Mouse (Mus musculus) heart, embryonic 13.5 days (tissue): ENCODE data around the gene Crlf2. TPM values are rescaled to one million over a fixed set of nuclear protein-coding genes. Genes with fewer than 3 reads are reported as not detected.

Source experiments
- ATAC-seq: fragments of 200-750 bp; cut with Nextera tagmentation; 2 replicates; pipeline ENCODE4 v1.8.0; 2017; ENCODE audit warnings: moderate TSS enrichment; ENCODE audit not compliant: insufficient number of reproducible peaks, low FRiP score, low TSS enrichment; ENCODE audit errors: extremely low read depth
- H3K27ac ChIP-seq: fragments of 300-500 bp; sonication (generic); replicated peaks from 2 replicates; pipeline ENCODE4 v1.5.1; 2015; ENCODE audit warnings: moderate library complexity, mild to moderate bottlenecking, inconsistent platforms
- H3K27me3 ChIP-seq: fragments of 300-500 bp; sonication (generic); replicated peaks from 2 replicates; pipeline ENCODE4 v1.6.1; 2015; ENCODE audit warnings: mild to moderate bottlenecking, inconsistent platforms
- H3K36me3 ChIP-seq: fragments of 300-500 bp; sonication (generic); 2 replicates; pipeline ENCODE4 v1.6.1; 2015; ENCODE audit warnings: mild to moderate bottlenecking, inconsistent platforms
- H3K4me1 ChIP-seq: fragments of 300-500 bp; sonication (generic); 2 replicates; pipeline ENCODE4 v1.6.1; 2015; ENCODE audit warnings: inconsistent platforms
- H3K4me2 ChIP-seq: fragments of 300-500 bp; sonication (generic); 2 replicates; pipeline ENCODE4 v1.6.1; 2015; ENCODE audit warnings: inconsistent platforms, mild to moderate bottlenecking, moderate library complexity
- H3K4me3 ChIP-seq: fragments of 300-500 bp; sonication (generic); 2 replicates; pipeline ENCODE4 v1.5.1; 2015; ENCODE audit warnings: moderate library complexity, mild to moderate bottlenecking, inconsistent platforms
- H3K9ac ChIP-seq: fragments of 300-500 bp; sonication (generic); 2 replicates; pipeline ENCODE4 v1.6.1; 2015; ENCODE audit warnings: inconsistent platforms, mild to moderate bottlenecking, moderate library complexity
- H3K9me3 ChIP-seq: fragments of 300-500 bp; sonication (generic); 2 replicates; pipeline ENCODE4 v1.6.1; 2016; ENCODE audit warnings: inconsistent platforms
- WGBS: fragments of 180-500 bp; shearing (Covaris S2); methylation state at CpG from one replicate; pipeline ENCODE4 v1.1.7; 2015; ENCODE audit warnings: mixed read lengths; 5-methylcytosine and 5-hydroxymethylcytosine counted together
- polyA plus RNA-seq: library from polyadenylated mRNA; unstranded; fragments of >200 nt; fragmentation: Nextera tagmentation; extraction: Ambion mirVana; gene quantifications from 2 replicates; pipeline ENCODE4 v1.2.1, GENCODE M21; 2015

Gene Crlf2
- polyA plus RNA-seq, 1 experiment from 2014 or later = 9.1 TPM

GRCm38 (mm10) chr5:109509679-109510078 lies 49.1 kb downstream of the Crlf2 start:
- H3K36me3 ChIP-seq = no peaks in the 10 kb centered on the region
- ATAC-seq = no peak
- no peak overlapping the region for H3K4me3 ChIP-seq
- H3K27me3 ChIP-seq = no peaks in the 10 kb centered on the region
- no peaks in the 10 kb centered on the region for H3K4me1 ChIP-seq
- H3K27ac ChIP-seq = no peak overlapping the region
- no peak overlapping the region for H3K4me2 ChIP-seq
- no peaks in the 10 kb centered on the region; the same call in 1 of the 2 replicates for H3K9me3 ChIP-seq
- no peak overlapping the region for H3K9ac ChIP-seq

- WGBS = 7% methylated on average over 1 of the region's 1 CpGs
- H3K27ac ChIP-seq = no peak overlapping the region
Observed at GRCm38 (mm10) chr5:109506729-109507128, 52.1 kb downstream of the Crlf2 start.

More at GRCm38 (mm10) chr5:109506729-109507128, 52.1 kb downstream of the Crlf2 start:
- H3K4me1 ChIP-seq = no peaks in the 10 kb centered on the region
- H3K27me3 ChIP-seq = no peaks in the 10 kb centered on the region
- no peak overlapping the region for H3K9ac ChIP-seq
- H3K4me3 ChIP-seq = no peak overlapping the region
- no peaks in the 10 kb centered on the region for H3K36me3 ChIP-seq
- H3K4me2 ChIP-seq = no peak overlapping the region
- no peak for ATAC-seq
- H3K9me3 ChIP-seq = 0 out of 2 replicates have a peak, but pooled peaks cover 3% of the 10 kb centered on the region

Other genes starting within 250 kb of the Crlf2 start
- not detected in 2 replicates for gene Vmn2r16, start 228.8 kb downstream of the Crlf2 start, polyA plus RNA-seq
- not detected in 2 replicates for gene Vmn2r17, start 139.3 kb downstream of the Crlf2 start, polyA plus RNA-seq
- gene 5430403G16Rik, start 132.0 kb upstream of the Crlf2 start, polyA plus RNA-seq = 0.79 and 1.0 TPM in 2 replicates
- gene 4930522L14Rik, start 192.9 kb upstream of the Crlf2 start, polyA plus RNA-seq = 3.4 and 4.3 TPM in 2 replicates